Mouse (Mus musculus) neural tube, embryonic 14.5 days (tissue): ENCODE measurements around the gene F12. TPM values are rescaled to one million over a fixed set of nuclear protein-coding genes. Genes with fewer than 3 reads are reported as not detected.
"Not testable (repeated sequence)": the region's sequence is repeated elsewhere in the genome, so short reads cannot be mapped to it uniquely, and the experiment has no call there.

Experiments used
- ATAC-seq: fragments of 200-750 bp; cut with Nextera tagmentation; 2 replicates; pipeline ENCODE4 v1.8.0; 2017; ENCODE audit warnings: low read depth, mild to moderate bottlenecking, moderate TSS enrichment, moderate library complexity
- H3K27ac ChIP-seq: fragments of 300-500 bp; sonication (generic); 2 replicates; pipeline ENCODE4 v1.5.1; 2014; ENCODE audit warnings: low read depth, mild to moderate bottlenecking, control low read depth, low read length, moderate library complexity, mixed read lengths
- H3K27me3 ChIP-seq: fragments of 300-500 bp; sonication (generic); 2 replicates; pipeline ENCODE4 v1.6.1; 2014; ENCODE audit warnings: low read length; ENCODE audit not compliant: control insufficient read depth, insufficient read depth
- H3K36me3 ChIP-seq: fragments of 300-500 bp; sonication (generic); 2 replicates; pipeline ENCODE4 v1.6.1; 2014; ENCODE audit warnings: low read length, mixed read lengths; ENCODE audit not compliant: control insufficient read depth, insufficient read depth
- H3K4me1 ChIP-seq: fragments of 300-500 bp; sonication (generic); 2 replicates; pipeline ENCODE4 v1.6.1; 2014; ENCODE audit warnings: low read length; ENCODE audit not compliant: control insufficient read depth, insufficient read depth
- H3K4me2 ChIP-seq: fragments of 300-500 bp; sonication (generic); 2 replicates; pipeline ENCODE4 v1.6.1; 2014; ENCODE audit warnings: mild to moderate bottlenecking, low read depth, low read length, control low read depth
- H3K4me3 ChIP-seq: fragments of 300-500 bp; sonication (generic); 2 replicates; pipeline ENCODE4 v1.5.1; 2014; ENCODE audit warnings: low read depth, low read length, control low read depth, mixed read lengths
- H3K9ac ChIP-seq: fragments of 300-500 bp; sonication (generic); replicated peaks from 2 replicates; pipeline ENCODE4 v1.6.1; 2014; ENCODE audit warnings: low read depth, mild to moderate bottlenecking, control low read depth, low read length, mixed read lengths
- H3K9me3 ChIP-seq: fragments of 300-500 bp; sonication (generic); 2 replicates; pipeline ENCODE4 v1.6.1; 2016; ENCODE audit warnings: low read length; ENCODE audit not compliant: control insufficient read depth
- WGBS: fragments of 180-500 bp; shearing (Covaris S2); extraction: QIAGEN DNeasy Blood & Tissue Kit; methylation state at CpG from one replicate; pipeline ENCODE4 v1.1.7; 2014; 5-methylcytosine and 5-hydroxymethylcytosine counted together
- polyA plus RNA-seq: library from polyadenylated mRNA; unstranded; fragments of >200 nt; fragmentation: Nextera tagmentation; extraction: Ambion mirVana; gene quantifications from 2 replicates; pipeline ENCODE4 v1.2.1, GENCODE M21; 2014

F12 gene
- polyA plus RNA-seq, 1 experiment from 2014 or later, result not detected

DNA sequence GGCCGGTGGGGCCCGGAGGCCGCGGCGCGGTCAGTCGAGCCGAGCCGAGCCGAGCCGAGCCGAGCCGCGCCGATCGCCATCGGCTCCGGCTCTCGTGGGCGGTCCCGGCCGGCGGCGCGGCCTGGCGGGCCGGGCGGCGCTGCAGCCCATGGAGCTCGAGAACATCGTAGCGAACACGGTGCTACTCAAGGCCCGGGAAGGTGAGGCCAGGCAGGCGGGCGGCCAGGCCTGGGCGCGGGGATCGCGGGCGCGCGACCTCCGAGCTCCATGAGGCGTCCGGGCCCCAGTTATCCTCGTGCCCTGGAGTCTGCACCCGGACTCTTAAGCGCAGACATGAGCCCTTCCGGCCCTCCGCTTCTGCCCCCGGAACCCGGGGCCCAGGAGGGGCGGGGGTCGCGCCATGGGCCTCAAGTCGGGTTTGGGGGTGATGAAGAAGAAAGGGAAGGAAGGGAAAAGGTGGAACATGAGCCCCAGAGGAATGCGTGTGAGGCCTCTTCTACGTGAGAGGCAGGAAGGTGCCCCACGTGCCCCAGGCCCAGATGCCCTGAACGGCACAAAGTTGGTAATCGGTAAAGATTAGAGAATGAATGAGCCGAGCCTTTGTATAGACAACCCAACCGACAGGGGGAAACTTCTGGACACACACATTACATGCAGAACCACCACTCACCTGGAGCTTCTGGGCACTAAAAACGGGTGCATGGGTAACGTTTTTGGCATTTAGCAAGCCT lies 18.9 kb upstream of the F12 start:
- H3K4me2 ChIP-seq, result peak overlapping the region; percentile 84
- peak overlapping the region; percentile 79 for H3K4me3 ChIP-seq
- H3K9ac ChIP-seq, result peak overlapping the region; percentile 83
- H3K4me1 ChIP-seq, result peaks cover 26% of the 10 kb centered on the region
- no peak; the same call in 1 of the 2 replicates for ATAC-seq
- peak overlapping the region; percentile 91 for H3K27ac ChIP-seq
- WGBS, result 0% methylated on average over 62 of the region's 66 CpGs
- no peaks in the 10 kb centered on the region for H3K27me3 ChIP-seq
- H3K9me3 ChIP-seq, result no peaks in the 10 kb centered on the region
- peaks cover 6% of the 10 kb centered on the region for H3K36me3 ChIP-seq

DNA sequence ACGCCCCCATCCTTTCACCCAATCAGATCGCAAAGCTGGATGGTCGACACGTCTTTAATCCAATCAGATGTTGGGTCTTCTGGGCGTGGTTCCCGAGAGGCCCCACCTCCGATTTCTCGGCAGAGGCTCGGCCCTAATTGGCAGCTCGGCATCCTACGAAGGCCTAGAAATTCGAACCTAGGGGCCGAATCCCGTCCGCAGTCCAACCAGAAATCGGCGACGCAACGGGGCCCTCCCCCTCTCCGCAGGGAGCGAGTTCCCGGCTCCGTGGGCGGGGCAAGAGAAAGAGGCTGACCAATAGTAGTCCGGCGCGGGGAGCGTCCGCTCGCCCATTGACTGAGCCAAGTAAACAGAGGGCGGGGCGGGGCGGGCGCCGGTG lies 18.3 kb upstream of the F12 start, which contains the start of gene Grk6:
Grk6 (plus strand) TSS at position 136 of the 379 bp plus-strand sequence.
- Histone ChIP-seq H3K36me3 (no peaks in the 10 kb centered on the region), H3K9me3 (no peaks in the 10 kb centered on the region), H3K27me3 (no peaks in the 10 kb centered on the region), H3K4me2 (peak within 1 kb of the TSS; percentile 84), H3K9ac (peak within 1 kb of the TSS; percentile 83), H3K27ac (peak within 1 kb of the TSS; percentile 91), H3K4me1 (peaks cover 26% of the 10 kb centered on the region), H3K4me3 (peak within 1 kb of the TSS; percentile 79)
- ATAC-seq, result peak; percentile 96
- 0% methylated on average over 33 of the region's 35 CpGs for WGBS

DNA sequence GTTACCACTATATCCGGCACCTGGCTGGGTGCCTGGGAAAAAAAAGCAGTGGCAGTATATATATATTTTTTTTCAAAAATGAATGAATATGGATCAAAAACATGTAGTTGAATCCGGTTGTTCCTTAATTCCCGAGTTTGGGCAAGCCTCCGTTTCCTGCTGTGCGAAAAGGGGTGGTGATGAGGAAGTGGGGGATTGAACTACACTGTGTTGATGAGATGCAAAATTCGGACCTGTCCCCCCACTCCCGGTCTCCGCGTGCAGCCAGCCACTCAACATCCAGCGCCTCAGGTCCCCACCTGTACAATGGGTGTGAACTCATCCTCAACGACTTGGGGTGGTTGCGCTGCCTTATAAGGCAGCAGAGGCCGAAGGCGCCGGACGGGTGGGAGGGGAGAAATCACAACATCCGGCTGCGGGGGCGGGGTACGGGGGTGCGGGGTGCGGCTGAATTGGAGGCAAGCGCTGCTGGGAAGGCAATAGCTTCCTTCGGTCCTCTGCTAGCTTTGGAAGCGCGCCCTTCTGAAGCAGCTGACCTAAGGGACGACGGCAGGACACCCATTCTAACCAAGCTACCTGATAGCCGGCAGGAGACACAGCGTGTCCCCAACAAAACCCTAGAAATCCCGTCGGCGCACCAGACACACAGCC lies 17.8 kb upstream of the F12 start:
- Histone ChIP-seq H3K4me1 (peaks cover 26% of the 10 kb centered on the region), H3K27me3 (no peaks in the 10 kb centered on the region), H3K9ac (peak overlapping the region; percentile 56), H3K9me3 (no peaks in the 10 kb centered on the region), H3K36me3 (no peaks in the 10 kb centered on the region), H3K4me2 (peak overlapping the region; percentile 67), H3K27ac (peak overlapping the region; percentile 91), H3K4me3 (peak overlapping the region; percentile 79)
- peak; percentile 76 for ATAC-seq
- 1% methylated on average over 33 of the region's 33 CpGs for WGBS

DNA sequence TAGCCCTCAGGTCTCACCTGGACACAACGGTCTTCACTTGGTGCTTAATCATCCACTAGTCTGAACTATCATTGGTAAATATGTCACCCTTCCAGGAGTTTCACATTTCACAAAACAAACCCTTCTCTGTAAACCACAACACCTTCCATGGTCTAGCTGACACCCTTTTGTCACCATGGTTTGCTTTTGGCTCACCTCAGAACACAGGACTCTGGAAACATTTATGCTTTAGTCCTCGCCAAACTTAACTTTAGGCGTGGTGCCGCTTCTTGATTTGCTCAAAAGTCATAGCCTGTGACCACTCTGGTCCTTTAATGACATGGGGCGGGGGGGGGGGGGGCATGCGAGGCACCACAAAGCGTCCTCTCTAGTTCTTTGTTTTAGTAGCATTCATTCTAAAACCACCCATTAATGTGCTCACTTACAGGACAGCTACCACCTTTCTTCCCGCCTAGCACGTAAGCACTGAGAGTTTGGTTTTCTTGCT lies 17.2 kb upstream of the F12 start:
- Histone ChIP-seq H3K27ac (peak overlapping the region; percentile 91; the same call in 1 of the 2 replicates), H3K9ac (peak overlapping the region; percentile 56), H3K9me3 (no peaks in the 10 kb centered on the region), H3K4me1 (peaks cover 26% of the 10 kb centered on the region), H3K4me2 (peak overlapping the region; percentile 67), H3K36me3 (no peaks in the 10 kb centered on the region), H3K4me3 (peak overlapping the region; percentile 79), H3K27me3 (no peaks in the 10 kb centered on the region)
- WGBS, result 35% methylated on average over 9 of the region's 9 CpGs
- ATAC-seq, result no peak

DNA sequence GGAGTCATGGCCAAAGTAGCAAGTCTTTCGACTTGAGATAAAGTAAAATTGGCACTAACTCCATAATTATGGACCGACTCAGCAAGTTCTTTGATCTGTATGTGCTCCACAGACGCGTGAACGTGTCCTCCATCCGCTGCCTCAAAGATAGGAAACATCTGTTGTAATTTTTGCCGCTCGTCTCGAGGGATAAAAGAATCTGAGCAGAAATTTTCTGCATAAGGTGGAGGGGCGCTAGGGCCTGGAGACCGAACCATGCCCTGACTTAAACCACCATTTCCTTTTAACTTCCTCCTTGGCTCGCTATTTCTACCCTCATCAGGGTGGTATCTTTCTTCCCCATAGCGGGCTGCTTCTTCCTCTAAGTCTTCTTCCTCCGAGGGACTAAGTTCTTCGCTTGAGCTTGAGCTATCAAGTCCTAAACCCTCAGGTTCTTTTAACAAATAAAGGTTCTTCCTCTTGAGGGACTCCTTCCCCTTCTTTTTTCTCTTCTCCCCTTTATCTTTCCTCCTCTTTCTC lies 10.6 kb upstream of the F12 start:
- WGBS, result 90% methylated on average over 14 of the region's 15 CpGs
- H3K4me1 ChIP-seq, H3K9ac ChIP-seq, ATAC-seq, H3K27me3 ChIP-seq, H3K27ac ChIP-seq, H3K4me3 ChIP-seq, H3K36me3 ChIP-seq, H3K4me2 ChIP-seq, H3K9me3 ChIP-seq: not testable (repeated sequence)

DNA sequence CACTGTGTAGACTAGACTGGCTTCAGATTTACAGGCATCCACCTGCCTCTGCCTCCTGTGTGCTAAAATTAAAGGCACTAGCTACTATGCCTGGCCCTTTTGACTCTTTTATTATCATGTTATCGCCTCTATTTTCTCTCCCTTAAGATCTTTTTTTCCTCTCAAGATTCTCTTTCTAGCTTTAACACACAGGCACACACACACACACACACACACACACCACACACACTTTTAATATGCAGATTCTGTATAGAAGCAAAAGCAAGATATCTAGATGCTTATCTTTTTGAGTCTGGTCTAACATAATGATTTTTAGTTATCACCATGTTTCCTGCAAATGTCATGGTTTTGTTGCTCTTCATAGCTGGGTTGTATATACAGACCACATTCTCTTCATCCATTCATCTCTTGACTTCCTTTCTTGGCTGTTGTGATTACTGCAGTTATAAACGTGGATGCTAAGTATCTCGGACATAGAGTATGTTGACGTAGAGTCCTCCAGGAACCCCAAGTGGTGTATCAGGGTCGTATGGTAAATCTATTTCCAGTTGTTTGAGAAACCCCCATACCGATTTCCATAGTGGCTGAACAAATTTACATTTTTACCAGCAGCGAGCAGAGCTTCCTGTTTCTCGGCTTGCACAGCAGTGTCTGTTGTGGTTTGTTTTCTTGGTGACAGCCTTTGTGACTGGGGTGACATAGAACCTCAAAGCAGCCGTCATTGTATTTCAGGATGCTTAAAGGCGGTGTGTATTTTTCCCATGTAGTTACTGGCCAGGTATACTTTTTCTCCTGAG lies 5.5 kb upstream of the F12 start:
- no peaks in the 10 kb centered on the region for H3K36me3 ChIP-seq
- 76% methylated on average over 10 of the region's 10 CpGs for WGBS
- H3K9ac ChIP-seq, result no peak overlapping the region
- no peaks in the 10 kb centered on the region for H3K4me1 ChIP-seq
- no peaks in the 10 kb centered on the region for H3K9me3 ChIP-seq
- H3K27me3 ChIP-seq, result no peaks in the 10 kb centered on the region
- H3K4me2 ChIP-seq, result no peak overlapping the region
- H3K27ac ChIP-seq, result no peak overlapping the region
- no peak for ATAC-seq
- no peak overlapping the region for H3K4me3 ChIP-seq

DNA sequence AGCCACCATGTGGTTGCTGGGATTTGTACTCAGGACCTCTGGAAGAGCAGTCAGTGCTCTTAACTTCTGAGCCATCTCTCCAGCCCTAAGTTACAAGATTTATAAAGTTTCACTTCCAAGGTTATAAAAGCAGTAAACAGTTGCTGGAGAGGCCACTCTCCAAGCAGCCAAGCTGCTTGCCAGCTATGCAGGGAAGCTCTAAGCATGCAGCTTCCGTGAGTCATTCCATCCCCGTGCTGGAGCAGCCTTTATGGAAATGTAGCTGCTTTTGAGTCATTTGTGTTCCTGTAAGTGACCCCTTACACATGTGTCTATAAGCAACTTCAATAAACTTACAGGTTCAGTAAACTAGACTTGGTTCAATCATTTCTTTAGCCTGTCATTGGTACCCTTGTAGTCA lies 4.0 kb upstream of the F12 start:
- 87% methylated on average over 2 of the region's 2 CpGs for WGBS
- Histone ChIP-seq H3K27ac (no peak overlapping the region), H3K27me3 (no peaks in the 10 kb centered on the region), H3K9me3 (no peaks in the 10 kb centered on the region), H3K4me2 (no peak overlapping the region), H3K4me1 (no peaks in the 10 kb centered on the region), H3K9ac (no peak overlapping the region), H3K36me3 (no peaks in the 10 kb centered on the region), H3K4me3 (no peak overlapping the region)
- no peak for ATAC-seq

DNA sequence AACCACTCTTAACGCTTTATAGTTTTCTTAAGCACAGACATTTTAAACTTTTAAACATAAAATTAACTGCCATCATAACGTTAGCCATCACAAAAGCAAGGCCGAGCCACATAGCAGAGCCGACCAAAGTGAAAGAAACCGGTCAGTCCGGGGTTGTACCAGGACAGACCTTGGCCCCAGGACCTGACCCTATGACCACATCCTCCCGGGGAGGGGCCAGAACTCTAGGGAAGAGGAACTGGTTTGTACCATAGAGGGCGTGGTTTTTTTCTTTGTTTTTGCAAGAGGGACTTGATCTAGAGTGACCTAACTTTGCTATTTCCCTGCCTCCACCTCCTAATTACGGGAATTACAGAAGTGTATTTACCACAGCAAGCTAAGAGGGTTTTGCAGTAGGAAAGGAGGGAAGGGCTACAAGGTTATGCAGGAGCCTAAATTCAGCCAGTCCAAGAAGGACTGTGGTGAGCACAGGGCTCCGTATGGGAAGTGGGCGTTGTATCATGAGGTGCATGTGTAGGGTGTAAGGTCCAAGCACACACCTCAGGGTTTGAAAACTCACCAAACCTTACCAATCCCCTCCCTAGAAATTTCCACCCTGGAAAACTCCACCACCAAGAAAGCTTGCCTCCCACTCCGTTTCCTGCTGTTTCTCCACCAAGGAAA lies 2.8 kb upstream of the F12 start:
- ATAC-seq, result no peak
- H3K36me3 ChIP-seq, result no peaks in the 10 kb centered on the region
- 73% methylated on average over 12 of the region's 12 CpGs for WGBS

More for the DNA sequence above, 2.8 kb upstream of the F12 start:
- Histone ChIP-seq H3K27ac (no peak overlapping the region), H3K4me3 (no peak overlapping the region), H3K4me1 (no peaks in the 10 kb centered on the region), H3K9ac (no peak overlapping the region), H3K9me3 (no peaks in the 10 kb centered on the region), H3K27me3 (no peaks in the 10 kb centered on the region), H3K4me2 (no peak overlapping the region)
